Mouse (Mus musculus) brain, adult 10 weeks (tissue): ENCODE results near the gene Mospd1. TPM values are rescaled to one million over a fixed set of nuclear protein-coding genes. Genes with fewer than 3 reads are reported as not detected.

Source experiments
- polyA plus RNA-seq: library from polyadenylated mRNA; stranded (reverse); fragments of 350-450 nt; fragmentation: Illumina TruSeq; extraction: RNeasy Lipid Tissue Mini Kit (QIAGEN cat#74804); gene quantifications from one replicate; pipeline ENCODE4 v1.2.3, GENCODE M21; 2015; ENCODE audit warnings: low read depth, low replicate concordance

Mospd1 gene
- polyA plus RNA-seq, result 21.9 TPM

DNA sequence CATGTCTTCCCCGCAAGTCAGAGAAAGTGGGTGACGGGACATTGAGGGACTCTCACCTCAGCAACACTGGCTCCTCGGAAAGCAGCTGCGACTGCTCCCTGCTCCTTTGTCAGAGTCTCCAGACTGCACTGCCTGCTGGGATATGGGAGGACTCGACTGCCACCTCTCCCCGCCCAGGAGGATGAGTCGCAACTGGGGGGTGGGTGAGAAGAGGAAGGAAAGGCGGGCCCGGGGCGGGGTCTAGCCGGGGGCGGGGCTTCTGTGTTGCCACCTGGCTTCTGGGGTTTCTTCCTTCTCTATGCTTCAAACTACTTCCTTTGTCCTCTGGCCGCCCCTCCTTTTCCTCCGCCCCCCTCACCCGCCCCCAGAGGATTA, at the start of gene Mospd1:
Gene Mospd1 (minus strand): TSS at position 137 of the 375 bp plus-strand sequence.

Other genes with a start within 250 kb of the Mospd1 start
- gene Plac1, start 130.4 kb downstream of the Mospd1 start, polyA plus RNA-seq, result not detected
- 5.1 TPM for gene Fam122b, start 100.7 kb downstream of the Mospd1 start, polyA plus RNA-seq
- not detected for gene Fam122c, start 97.1 kb downstream of the Mospd1 start, polyA plus RNA-seq
- gene Etd, start 64.4 kb upstream of the Mospd1 start, polyA plus RNA-seq, result not detected
- 305 TPM for gene Rtl8c, start 237.5 kb upstream of the Mospd1 start, polyA plus RNA-seq
- not detected for gene Gm14597, start 238.5 kb upstream of the Mospd1 start, polyA plus RNA-seq